Mouse (Mus musculus): ENCODE results near the gene Gapdhs. TPM values are rescaled to one million over a fixed set of nuclear protein-coding genes. Genes with fewer than 3 reads are reported as not detected.

Gapdhs gene
- total and polyA plus RNA-seq, 3 experiments, result not detected

- Histone ChIP-seq H3K9me3 (replicated peaks) (no peaks in the 10 kb centered on the region), H3K4me3 (ENCODE audit: low read depth, low read length) (no peak overlapping the region), H3K4me1 (ENCODE audit: insufficient read depth, low read depth, low read length) (no peaks in the 10 kb centered on the region), H3K27me3 (ENCODE audit: insufficient read depth, low read length) (no peaks in the 10 kb centered on the region; the same call in 1 of the 2 replicates), H3K36me3 (replicated peaks) (no peaks in the 10 kb centered on the region)
- ATAC-seq (ENCODE audit: extremely low read depth, insufficient number of reproducible peaks, low FRiP score, poor library complexity, severe bottlenecking) (no peak), DNase-seq (ENCODE audit: low spot score) (no peak)
- TF ChIP-seq GATA1 (IDR thresholded peaks at IDR 0.05; ENCODE audit: borderline replicate concordance, low read length), result no peak
- TF ChIP-seq POLR2AphosphoS5 (IDR thresholded peaks at IDR 0.05; ENCODE audit: insufficient replicate concordance, low read depth, low read length), result no peak
- no peak for TF ChIP-seq GATA2 (IDR thresholded peaks at IDR 0.05; ENCODE audit: borderline replicate concordance, low read depth, low read length)
- no peak for TF ChIP-seq TAL1 (conservative IDR thresholded peaks at IDR 0.05; ENCODE audit: low read depth, low read length)
- no peak for TF ChIP-seq CTCF (IDR thresholded peaks at IDR 0.05; ENCODE audit: low read depth, low read length)
Measured at GRCm38 (mm10) chr7:30782658-30783057, 39.2 kb upstream of the Gapdhs start.

- DNase-seq (ENCODE audit: low spot score) (peak; percentile 22), ATAC-seq (ENCODE audit: extremely low read depth, insufficient number of reproducible peaks, low FRiP score, poor library complexity, severe bottlenecking) (no peak)
- H3K4me3 ChIP-seq (ENCODE audit: low read depth, low read length), result no peak overlapping the region
Measured at GRCm38 (mm10) chr7:30781792-30782191, 38.3 kb upstream of the Gapdhs start.

GRCm38 (mm10) chr7:30777911-30778310 lies 34.4 kb upstream of the Gapdhs start:
- Histone ChIP-seq H3K27me3 (ENCODE audit: insufficient read depth, low read length) (peaks cover 3% of the 10 kb centered on the region; the same call in 1 of the 2 replicates), H3K4me1 (ENCODE audit: insufficient read depth, low read depth, low read length) (no peaks in the 10 kb centered on the region), H3K9me3 (replicated peaks) (no peaks in the 10 kb centered on the region), H3K36me3 (replicated peaks) (no peaks in the 10 kb centered on the region), H3K4me3 (ENCODE audit: low read depth, low read length) (no peak overlapping the region)
- no peak for ATAC-seq (ENCODE audit: extremely low read depth, insufficient number of reproducible peaks, low FRiP score, poor library complexity, severe bottlenecking)
- DNase-seq (ENCODE audit: low spot score), result no peak
- TF ChIP-seq GATA2 (IDR thresholded peaks at IDR 0.05; ENCODE audit: borderline replicate concordance, low read depth, low read length) (no peak), GATA1 (IDR thresholded peaks at IDR 0.05; ENCODE audit: borderline replicate concordance, low read length) (no peak), TAL1 (conservative IDR thresholded peaks at IDR 0.05; ENCODE audit: low read depth, low read length) (no peak), POLR2AphosphoS5 (IDR thresholded peaks at IDR 0.05; ENCODE audit: insufficient replicate concordance, low read depth, low read length) (no peak), CTCF (IDR thresholded peaks at IDR 0.05; ENCODE audit: low read depth, low read length) (no peak)

More at GRCm38 (mm10) chr7:30781792-30782191, 38.3 kb upstream of the Gapdhs start:
- Histone ChIP-seq H3K9me3 (replicated peaks) (no peaks in the 10 kb centered on the region), H3K36me3 (replicated peaks) (no peaks in the 10 kb centered on the region), H3K4me1 (ENCODE audit: insufficient read depth, low read depth, low read length) (no peaks in the 10 kb centered on the region), H3K27me3 (ENCODE audit: insufficient read depth, low read length) (no peaks in the 10 kb centered on the region; the same call in 1 of the 2 replicates)
- TF ChIP-seq TAL1 (conservative IDR thresholded peaks at IDR 0.05; ENCODE audit: low read depth, low read length) (no peak), GATA2 (IDR thresholded peaks at IDR 0.05; ENCODE audit: borderline replicate concordance, low read depth, low read length) (no peak), CTCF (IDR thresholded peaks at IDR 0.05; ENCODE audit: low read depth, low read length) (peak; percentile 58), GATA1 (IDR thresholded peaks at IDR 0.05; ENCODE audit: borderline replicate concordance, low read length) (no peak), POLR2AphosphoS5 (IDR thresholded peaks at IDR 0.05; ENCODE audit: insufficient replicate concordance, low read depth, low read length) (no peak)

GRCm38 (mm10) chr7:30777081-30777579 lies 33.6 kb upstream of the Gapdhs start:
- TF ChIP-seq POLR2AphosphoS5 (IDR thresholded peaks at IDR 0.05; ENCODE audit: insufficient replicate concordance, low read depth, low read length) (no peak), GATA2 (IDR thresholded peaks at IDR 0.05; ENCODE audit: borderline replicate concordance, low read depth, low read length) (no peak), CTCF (IDR thresholded peaks at IDR 0.05; ENCODE audit: low read depth, low read length) (no peak), TAL1 (conservative IDR thresholded peaks at IDR 0.05; ENCODE audit: low read depth, low read length) (no peak), GATA1 (IDR thresholded peaks at IDR 0.05; ENCODE audit: borderline replicate concordance, low read length) (no peak)
- no peak overlapping the region for H3K4me3 ChIP-seq (ENCODE audit: low read depth, low read length)
- H3K9me3 ChIP-seq (replicated peaks), result no peaks in the 10 kb centered on the region
- H3K36me3 ChIP-seq (replicated peaks), result no peaks in the 10 kb centered on the region
- no peaks in the 10 kb centered on the region for H3K4me1 ChIP-seq (ENCODE audit: insufficient read depth, low read depth, low read length)
- DNase-seq (ENCODE audit: low spot score) (no peak), ATAC-seq (ENCODE audit: extremely low read depth, insufficient number of reproducible peaks, low FRiP score, poor library complexity, severe bottlenecking) (no peak)
- peaks cover 3% of the 10 kb centered on the region; the same call in 1 of the 2 replicates for H3K27me3 ChIP-seq (ENCODE audit: insufficient read depth, low read length)

- ATAC-seq (ENCODE audit: extremely low read depth, insufficient number of reproducible peaks, low FRiP score, poor library complexity, severe bottlenecking) (no peak), DNase-seq (ENCODE audit: low spot score) (no peak)
- Histone ChIP-seq H3K4me1 (ENCODE audit: insufficient read depth, low read depth, low read length) (no peaks in the 10 kb centered on the region), H3K36me3 (replicated peaks) (no peaks in the 10 kb centered on the region), H3K4me3 (ENCODE audit: low read depth, low read length) (no peak overlapping the region), H3K27me3 (ENCODE audit: insufficient read depth, low read length) (peaks cover 3% of the 10 kb centered on the region; the same call in 1 of the 2 replicates), H3K9me3 (replicated peaks) (no peaks in the 10 kb centered on the region)
- no peak for TF ChIP-seq GATA1 (IDR thresholded peaks at IDR 0.05; ENCODE audit: borderline replicate concordance, low read length)
- TF ChIP-seq POLR2AphosphoS5 (IDR thresholded peaks at IDR 0.05; ENCODE audit: insufficient replicate concordance, low read depth, low read length), result no peak
- no peak for TF ChIP-seq TAL1 (conservative IDR thresholded peaks at IDR 0.05; ENCODE audit: low read depth, low read length)
- no peak for TF ChIP-seq GATA2 (IDR thresholded peaks at IDR 0.05; ENCODE audit: borderline replicate concordance, low read depth, low read length)
- TF ChIP-seq CTCF (IDR thresholded peaks at IDR 0.05; ENCODE audit: low read depth, low read length), result no peak
Measured at GRCm38 (mm10) chr7:30776104-30776503, 32.6 kb upstream of the Gapdhs start.

- Histone ChIP-seq H3K9me3 (replicated peaks) (no peaks in the 10 kb centered on the region), H3K4me1 (ENCODE audit: insufficient read depth, low read depth, low read length) (no peaks in the 10 kb centered on the region), H3K4me3 (ENCODE audit: low read depth, low read length) (no peak overlapping the region), H3K36me3 (replicated peaks) (no peaks in the 10 kb centered on the region), H3K27me3 (ENCODE audit: insufficient read depth, low read length) (peaks cover 8% of the 10 kb centered on the region)
- TF ChIP-seq GATA2 (IDR thresholded peaks at IDR 0.05; ENCODE audit: borderline replicate concordance, low read depth, low read length), result no peak
- no peak for TF ChIP-seq GATA1 (IDR thresholded peaks at IDR 0.05; ENCODE audit: borderline replicate concordance, low read length)
- no peak for TF ChIP-seq CTCF (IDR thresholded peaks at IDR 0.05; ENCODE audit: low read depth, low read length)
- no peak for TF ChIP-seq POLR2AphosphoS5 (IDR thresholded peaks at IDR 0.05; ENCODE audit: insufficient replicate concordance, low read depth, low read length)
- ATAC-seq (ENCODE audit: extremely low read depth, insufficient number of reproducible peaks, low FRiP score, poor library complexity, severe bottlenecking) (no peak), DNase-seq (ENCODE audit: low spot score) (no peak)
Measured at GRCm38 (mm10) chr7:30769236-30769635, 25.8 kb upstream of the Gapdhs start.

Data from G1E (cell line).